Mouse (Mus musculus) adrenal gland, adult 2 months (tissue): ENCODE measurements around the gene Hcn1. TPM values are rescaled to one million over a fixed set of nuclear protein-coding genes. Genes with fewer than 3 reads are reported as not detected.
A peak's percentile ranks its signal among the peaks of the same experiment; 100 is the strongest.

Source experiments
- DNase-seq: peaks from one replicate; pipeline ENCODE4 v3.0.0; 2021
- polyA plus RNA-seq: library from polyadenylated mRNA; depleted of rRNA; stranded (reverse); fragments of >200 nt; gene quantifications from 2 replicates; pipeline ENCODE4 v1.2.3, GENCODE M21; 2012
- total RNA-seq, 2 experiments: library from RNA; stranded (reverse); gene quantifications; 2 replicates each; pipeline ENCODE4 v1.2.3; 2021

The Hcn1 gene
- total and polyA plus RNA-seq, 3 experiments, result 0.01 to 0.07 TPM; not detected in 1

DNA sequence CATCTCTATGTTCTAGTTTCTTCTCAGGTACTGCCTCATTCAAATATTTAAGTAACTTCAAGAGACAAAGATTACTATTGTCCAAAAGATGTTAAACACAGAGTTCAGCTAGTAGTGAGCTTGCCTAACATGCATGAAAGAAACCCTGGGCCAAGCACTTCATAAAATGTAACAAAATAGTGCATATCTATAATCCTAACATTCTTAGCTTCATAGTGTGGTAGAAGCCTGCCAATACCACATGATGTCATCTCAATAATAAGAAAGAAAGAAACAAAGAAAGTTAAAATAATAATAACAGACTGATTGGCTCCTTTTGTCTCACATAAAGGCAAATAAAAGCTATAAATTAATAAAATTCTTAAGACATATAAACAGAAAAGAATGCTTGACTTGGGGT lies 103.5 kb downstream of the Hcn1 start:
- no peak for DNase-seq

DNA sequence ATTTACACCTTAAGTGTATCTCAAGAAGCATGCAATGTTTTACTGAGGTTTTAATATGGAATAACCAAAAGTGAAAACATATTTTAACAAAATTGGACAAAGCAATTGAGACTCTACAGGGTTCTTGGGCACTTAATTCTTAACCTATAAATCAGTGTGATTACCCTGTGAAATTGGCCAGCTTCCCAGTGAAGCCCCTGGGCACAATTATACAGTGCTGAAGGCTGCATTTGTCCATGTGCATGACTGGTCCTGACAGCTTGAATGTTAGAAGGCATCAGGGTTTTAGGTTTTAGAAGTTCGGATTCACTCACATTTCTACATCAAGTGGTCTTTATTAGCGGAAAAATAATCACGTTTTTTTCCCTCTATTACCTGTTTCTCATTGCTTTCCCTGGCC lies 103.9 kb downstream of the Hcn1 start:
- DNase-seq, result no peak

DNA sequence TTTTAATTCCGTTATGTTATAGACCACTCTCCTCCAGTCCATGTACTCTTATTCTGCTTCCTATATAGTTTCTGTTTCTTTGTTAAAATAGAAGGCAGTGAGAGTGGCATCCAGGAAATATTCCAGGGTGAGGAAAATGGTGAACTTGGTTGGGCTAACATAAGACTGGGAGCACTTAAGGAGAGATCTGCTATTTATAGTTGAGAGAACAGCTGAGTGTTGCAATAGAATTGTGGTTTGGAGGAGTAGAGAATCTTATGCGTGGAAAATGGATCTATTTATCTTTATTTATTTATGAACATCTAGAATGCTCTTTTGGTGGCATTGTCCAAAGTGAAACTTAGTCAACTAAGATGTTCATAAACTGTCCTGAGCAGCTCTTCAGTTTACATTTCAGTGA lies 104.4 kb downstream of the Hcn1 start:
- DNase-seq, result no peak

DNA sequence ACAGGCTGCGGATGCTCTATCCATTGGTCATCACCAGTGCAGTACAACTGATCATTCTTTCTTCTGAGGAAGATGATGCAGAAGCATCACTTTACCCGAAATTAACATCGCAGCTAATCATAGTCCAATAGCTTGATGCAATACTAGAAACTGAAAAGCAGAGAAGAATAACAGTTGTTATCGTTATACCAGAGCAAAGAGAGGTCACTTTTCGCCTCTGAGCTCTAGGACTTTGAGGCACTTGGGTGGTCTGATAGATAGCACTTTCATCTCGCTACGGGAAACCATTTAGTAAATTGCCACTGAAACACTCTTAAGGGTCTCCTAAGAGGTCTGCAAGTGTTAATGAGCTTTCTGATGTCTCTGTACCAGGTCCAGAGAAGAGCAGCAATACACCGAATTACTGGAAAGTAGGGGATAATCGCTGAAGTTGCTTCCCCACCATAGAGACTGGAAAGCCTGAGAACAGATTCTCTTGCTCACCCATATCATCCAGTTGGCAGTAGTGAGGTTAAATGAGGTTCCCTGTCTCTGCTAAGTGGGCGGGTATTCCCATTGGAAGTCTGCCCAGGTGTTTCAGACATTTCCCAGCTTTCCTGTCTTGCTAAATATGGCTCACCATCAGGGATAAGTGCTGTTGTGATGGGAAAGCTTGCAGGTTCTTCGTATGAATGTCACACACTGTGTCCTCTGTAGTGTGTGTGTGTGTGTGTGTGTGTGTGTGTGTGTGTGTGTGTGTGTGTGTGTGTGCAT lies 105.0 kb downstream of the Hcn1 start:
- DNase-seq, result no peak

DNA sequence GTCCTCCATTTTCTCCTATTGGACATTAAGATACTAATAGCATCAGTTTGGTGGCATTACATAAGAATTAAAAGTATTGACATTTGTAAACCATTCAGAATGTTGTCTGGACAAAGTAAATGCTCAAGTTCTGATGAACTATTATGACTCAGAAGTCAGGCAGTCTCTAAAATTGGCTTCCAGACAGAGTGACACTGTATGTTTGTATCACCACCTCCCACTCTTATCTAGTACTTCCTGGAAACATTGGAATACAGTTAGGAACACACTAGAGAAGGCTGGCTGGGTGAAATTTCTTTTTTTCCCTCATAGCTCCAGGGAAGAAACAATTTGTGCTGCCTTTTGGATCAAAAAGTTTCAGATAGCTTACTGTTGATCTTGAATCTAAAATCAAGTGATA lies 108.7 kb downstream of the Hcn1 start:
- no peak for DNase-seq

DNA sequence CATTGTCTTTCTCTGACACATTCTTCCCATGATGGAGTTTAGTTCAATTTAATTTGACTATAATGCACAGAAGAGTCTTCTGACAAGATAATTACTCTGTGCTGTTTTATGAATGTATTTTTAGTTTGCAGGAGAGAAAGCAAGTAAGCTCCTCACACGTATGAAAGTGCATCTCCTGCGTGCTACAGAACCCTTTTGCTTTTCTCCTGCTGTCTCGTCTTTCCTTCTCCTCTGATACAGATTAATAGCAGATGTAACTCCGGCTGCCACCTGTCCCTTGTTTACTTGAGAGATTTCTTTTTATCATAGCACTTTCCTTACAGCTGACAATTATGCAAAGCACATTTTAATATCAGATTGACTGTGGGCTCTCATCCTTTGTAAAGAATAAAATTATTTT lies 120.0 kb downstream of the Hcn1 start:
- DNase-seq, result no peak

DNA sequence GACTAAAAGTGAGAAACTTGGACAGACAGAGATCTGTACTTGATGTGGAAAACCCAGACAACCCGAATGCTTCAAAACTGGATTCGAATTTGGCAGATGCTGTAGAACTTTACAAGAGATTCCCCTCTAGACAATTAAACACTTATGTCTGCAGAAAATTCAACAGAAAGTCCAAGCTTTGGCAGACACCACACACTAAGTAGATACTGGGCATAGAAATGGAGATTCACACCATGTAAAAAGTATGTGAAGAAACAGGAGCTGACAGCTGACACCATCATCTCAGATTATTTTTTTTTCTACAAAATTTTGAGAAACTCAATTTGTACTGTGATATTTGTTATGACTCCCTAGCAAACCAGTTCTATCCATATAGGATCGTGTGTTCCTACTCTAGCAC lies 122.0 kb downstream of the Hcn1 start:
- no peak for DNase-seq

DNA sequence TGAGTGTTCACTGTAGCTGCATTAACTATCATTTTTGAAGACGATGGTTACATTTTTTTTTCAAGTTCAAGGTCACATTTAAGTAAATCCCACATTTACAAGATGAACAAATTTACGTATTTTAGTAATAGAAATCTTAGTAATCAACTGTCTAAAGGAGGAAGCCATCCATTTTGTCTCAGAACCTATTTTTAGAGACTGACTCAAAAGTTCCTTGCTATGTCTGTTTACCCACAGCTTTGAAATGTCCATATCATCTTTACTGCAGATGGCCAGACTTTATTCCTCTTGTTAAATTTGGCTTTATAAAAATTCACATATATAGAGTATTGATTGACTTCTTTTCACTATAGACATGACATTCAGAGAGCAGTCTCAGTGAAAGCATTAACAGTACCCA lies 126.3 kb downstream of the Hcn1 start:
- DNase-seq, result no peak

DNA sequence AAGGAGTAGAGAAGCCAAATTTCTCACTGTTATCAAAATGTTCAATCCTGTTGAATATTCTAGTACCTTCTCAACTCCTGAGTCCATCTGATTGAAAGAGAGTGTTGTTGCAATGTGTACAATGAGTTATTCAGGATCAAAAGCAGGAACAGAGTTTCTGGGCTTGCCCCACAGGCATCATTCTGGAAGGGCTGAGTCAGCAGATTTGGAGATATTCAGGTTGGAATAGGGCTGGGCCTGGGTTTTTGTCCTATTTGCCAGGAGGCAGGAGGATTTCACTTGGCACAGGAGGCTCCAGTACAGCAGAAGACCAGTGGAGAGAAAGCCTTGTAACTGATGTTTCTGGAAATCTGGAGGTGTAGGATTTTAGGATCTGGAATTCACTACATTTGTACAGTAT lies 130.6 kb downstream of the Hcn1 start:
- DNase-seq, result no peak

DNA sequence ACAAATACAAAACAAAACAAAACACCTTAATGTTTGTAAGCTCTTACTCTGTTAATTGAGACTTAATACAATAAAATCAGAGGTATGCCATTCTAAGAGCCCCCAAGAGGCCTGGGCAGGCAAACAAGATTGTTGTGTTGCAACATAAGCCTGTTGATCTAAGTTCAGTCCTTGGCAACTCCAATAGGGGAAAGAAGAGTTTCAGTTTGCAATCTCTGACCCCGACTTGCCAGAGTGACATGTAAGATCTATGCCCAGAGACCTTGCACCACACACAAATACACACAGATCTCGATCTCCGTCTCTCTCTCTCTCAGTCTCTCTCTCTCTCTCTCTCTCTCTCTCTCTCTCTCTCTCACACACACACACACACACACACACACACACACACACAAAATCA lies 142.3 kb downstream of the Hcn1 start:
- no peak for DNase-seq

DNA sequence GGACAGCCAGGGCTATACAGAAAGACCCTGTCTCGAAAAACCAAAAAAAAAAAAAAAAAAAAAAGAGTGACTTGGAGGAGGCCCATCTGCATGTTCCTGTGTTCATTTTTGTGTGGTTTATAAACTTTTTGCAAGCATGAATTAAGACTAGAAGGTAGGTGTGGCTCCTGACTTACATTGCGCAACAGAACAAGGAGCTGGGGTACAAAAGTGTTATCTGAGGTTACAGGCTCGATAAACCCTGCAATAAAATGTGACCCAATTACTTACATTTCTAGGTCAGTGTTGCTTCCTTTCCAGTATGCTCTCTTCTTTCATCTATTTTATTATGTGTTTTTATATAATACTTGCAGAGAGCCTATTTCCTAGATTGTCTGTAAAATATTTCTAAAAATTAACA lies 143.1 kb downstream of the Hcn1 start:
- DNase-seq, result no peak

DNA sequence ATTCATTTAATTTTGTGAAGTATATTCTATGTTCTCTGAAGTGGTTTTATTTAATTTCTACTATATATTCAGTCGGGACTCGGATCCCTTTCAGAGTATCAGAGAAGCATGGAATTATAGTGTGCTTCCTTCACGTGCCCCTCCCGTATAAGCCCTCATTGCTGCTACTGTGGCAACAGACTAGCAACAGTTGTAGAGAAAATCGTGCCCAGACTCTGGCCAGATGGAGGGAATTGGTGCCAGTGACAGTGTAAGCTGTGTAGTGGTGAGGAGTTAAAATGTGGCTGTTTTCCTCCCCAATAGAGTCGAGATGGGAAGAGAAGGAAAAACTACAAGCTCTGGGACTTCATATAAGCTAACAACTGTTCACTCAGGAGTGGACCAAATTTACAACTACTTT lies 163.4 kb downstream of the Hcn1 start:
- DNase-seq, result no peak

DNA sequence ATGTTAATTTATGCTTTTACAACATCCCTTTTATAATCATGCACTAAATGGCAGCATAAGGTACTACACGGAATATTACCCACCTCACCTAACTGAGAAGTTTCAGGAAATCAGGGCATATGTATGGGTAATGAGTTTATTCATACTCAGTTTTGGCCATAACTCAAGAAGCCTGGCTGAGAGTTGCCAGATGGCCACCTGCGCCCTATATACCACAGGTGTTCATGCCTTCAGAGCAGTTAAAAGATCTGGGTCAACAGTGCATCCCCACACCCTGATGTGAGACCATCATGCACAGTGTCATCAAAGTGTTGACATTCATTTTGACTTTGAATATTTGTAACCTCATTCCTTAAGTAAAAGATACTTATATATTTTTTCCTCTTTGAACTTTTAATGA lies 183.3 kb downstream of the Hcn1 start:
- DNase-seq, result no peak

DNA sequence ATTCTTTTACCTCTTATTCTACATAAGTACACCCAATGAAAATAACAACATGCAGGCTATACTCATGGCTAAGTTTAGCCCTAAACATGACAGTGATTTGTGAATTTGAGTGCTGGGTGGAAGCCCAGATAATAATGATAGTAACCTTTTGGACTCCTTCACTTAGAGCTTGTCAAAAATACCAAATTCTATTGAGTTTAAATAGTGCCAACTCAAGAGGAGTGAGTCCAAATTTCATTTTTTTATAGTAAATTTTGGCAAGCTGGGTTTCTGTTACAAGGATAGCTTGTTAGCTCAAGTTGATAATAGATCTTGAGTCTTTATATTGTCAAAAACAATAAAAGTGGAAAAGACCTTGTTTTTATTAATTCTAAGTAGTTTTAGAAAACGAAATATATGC lies 190.7 kb downstream of the Hcn1 start:
- no peak for DNase-seq

DNA sequence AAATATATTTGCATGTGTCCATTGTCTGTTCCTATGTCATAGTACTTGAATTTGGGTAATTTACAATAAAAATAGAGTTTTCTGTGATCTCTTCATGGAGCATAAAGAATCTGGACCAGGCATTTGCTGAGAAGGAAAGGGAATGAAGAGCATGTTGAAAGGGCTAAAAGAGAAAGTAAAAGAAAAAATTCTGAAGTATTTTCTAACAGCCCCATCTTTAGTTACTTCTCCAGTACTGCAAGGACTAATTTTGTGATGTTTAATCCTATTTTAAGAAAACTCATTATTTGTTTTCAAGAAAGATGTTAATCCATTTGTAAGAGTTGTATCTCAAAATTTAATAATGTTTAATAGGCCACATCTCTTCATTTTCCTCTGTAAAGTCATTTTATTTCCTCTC lies 198.9 kb downstream of the Hcn1 start:
- DNase-seq, result no peak

DNA sequence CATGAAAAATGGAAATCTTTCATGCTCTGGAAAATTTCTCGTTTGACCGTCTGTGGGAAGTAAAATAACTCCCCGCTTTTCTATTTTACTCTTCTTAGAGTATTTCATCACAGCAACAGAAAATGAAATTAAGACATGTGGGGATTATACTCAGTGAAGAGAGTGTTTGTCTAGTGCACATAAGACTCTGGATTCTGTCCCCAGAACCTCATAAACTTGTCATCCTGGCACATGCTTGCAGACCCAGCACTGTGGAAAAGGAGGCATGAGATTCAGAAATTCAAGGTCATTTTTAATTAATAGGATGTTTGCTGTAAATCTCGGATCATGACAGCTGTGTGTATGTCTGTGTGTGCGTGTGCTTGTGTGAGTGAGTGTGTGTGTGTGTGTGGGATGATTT lies 225.5 kb downstream of the Hcn1 start:
- DNase-seq, result no peak

DNA sequence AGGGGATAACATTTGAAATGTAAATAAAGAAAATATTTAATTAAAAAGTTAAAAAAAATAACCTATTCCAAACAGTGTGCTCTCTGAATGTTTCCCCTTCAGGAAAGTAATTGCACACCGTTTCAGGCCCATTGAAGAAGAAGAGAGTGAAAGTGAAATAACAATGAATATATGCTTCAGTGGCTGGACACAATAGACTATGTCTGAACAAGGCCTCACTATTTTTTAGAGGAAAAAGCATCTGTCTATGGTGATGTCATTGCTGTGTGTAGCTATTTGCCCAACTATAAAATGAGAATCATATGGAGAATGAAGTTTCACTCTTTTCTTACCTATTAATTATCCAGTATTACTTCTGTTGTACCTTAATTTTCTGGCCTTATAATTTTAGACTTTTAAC lies 234.5 kb downstream of the Hcn1 start:
- DNase-seq, result no peak

DNA sequence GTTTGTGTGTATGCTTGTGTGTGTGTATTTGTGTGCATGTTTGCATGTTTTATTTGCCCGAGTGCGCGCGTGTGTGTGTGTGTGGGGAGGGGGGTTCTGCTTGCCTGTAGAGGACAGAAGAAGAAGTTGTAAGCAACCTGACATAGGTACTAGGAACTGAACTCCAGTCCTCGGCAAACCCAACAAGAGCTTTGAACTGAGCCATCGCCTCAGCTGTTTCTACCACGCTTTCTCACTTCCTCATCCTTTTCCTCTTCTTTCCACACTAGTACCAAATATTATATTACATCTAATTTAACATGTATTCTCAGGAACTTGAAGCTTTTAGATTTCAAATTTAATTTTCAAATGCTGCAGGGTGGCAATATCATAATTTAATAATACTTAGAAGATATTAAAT lies 236.1 kb downstream of the Hcn1 start:
- no peak for DNase-seq

DNA sequence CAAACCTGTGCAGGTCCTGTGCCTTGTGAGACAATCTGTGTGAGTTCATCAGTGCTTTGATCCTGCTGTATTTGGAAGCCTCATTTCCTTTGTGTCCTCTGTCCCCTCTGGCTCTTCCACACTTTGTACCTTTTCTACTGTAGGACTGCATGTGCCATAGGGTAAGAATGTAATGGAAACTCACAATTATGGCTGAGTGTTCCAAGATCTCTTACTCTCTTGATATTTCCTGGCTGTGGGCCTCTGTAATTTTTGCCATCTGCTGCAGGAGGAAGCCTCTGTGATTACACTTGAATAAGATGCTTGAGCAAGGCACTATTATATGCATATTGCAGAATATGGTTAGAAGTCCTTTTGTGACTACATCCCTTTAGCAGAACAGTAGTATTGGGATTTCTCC lies 240.2 kb downstream of the Hcn1 start:
- no peak for DNase-seq

DNA sequence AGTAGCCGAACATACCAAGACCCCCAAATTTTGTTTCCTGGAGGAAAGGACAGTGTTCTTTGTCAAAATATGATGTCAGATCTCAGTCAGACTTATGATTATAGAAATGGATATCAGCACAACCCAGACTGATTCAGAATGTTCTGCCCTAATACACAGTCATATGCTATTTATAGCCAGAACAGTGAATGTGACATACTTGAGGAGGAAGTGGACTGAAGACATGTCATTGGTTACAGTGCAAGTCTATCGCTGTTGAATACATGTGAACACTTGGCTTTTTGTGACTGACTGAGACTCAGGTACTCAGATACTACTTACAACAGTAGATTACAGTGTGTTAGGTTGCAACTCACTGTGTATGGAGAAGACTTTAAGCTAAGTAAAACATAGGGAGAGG lies 245.2 kb downstream of the Hcn1 start:
- DNase-seq, result no peak

DNA sequence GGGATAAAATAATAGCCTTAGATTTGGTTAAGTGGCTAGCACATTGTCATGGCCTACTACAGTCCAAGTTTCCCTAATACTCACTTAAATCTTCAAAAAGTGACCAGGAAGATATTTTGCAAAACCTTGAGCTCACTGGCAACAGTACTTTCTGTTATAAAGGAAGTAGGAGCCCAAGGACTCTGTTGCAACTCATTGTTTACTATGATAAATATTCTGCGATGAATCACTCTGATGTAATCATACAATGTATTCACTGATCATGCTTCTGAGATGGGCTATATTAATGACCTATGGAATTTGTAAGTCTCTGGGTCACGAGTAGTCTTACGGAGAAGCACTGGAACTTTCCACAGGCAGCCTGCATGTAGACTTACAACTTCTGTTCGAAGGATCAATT lies 246.6 kb downstream of the Hcn1 start:
- peak; percentile 4 for DNase-seq

DNA sequence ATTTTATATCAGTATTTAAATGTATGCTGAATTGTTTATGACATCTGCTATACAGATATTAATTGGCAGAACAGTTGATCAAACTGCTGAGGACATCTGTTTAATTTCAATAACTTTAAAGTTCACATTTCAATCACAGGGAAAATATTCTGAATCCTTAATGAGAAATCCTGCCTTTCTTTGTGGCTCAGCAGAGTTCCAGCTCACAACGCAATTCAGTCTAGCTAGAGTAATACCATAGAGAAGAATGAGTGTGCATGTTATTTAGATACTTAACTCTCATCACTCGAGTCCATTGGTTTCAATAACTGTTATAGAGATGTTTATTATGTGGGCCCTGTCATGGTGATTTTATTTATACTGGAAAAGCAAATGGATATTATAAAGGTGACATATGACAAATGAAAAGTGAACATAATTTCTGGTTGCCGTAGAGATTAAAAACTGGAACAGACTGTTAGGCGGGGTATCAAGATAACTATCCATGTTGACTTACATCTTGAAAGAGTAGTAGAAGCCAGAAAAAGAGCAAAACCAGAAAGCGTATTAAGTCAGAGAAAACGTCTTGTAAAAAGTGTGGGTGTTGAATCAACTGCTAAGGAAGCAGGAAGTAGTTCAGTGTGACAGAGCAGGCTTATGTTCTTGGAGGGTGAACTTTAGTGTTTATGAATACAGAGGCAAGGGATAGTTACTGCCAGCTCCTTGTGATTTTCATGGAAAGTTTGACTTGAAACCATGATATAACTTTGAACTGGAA lies 250.0 kb downstream of the Hcn1 start:
- no peak for DNase-seq

DNA sequence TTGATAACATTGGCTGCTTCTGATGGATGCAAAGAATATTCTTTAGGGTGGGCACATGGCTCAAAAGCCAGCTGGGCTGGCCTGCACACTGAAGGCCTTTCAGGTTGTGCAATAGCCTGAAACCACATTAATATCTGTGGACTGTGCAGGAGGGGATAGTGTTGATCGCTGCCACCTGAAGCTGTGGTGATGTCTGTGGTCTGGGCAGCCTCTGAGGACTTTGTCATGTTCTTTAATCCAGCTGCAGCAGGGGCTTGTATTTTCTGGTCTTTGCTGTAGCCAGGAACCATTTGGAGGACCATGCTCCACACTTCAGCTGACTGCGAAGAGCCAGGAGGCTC lies 250.6 kb downstream of the Hcn1 start:
- DNase-seq, result no peak

DNA sequence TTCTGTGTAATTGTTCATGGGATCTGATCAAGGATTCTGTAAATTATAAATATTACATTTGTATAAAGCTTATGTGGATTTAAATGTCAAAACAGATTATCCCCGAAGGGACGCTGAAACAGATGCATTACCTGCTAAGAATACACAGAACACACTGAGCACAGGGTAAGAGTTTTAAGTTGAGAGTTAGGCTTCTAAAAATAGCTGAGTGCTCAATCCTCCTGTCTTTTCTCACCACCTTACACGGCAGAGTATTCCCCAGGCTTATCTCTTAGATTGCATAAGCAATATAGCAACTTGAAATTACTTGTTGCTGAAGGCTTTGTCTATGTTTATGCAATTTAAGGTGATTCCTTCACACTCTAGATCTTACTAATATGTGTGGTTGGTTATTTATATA lies 256.3 kb downstream of the Hcn1 start:
- no peak for DNase-seq
